Mouse (Mus musculus) layer of hippocampus, postnatal 36 days (tissue): Measurements from ENCODE around the gene BC025446. TPM values are rescaled to one million over a fixed set of nuclear protein-coding genes. Genes with fewer than 3 reads are reported as not detected.

Source experiments
- total RNA-seq, 2 experiments: library from RNA; stranded (reverse); gene quantifications; 2 replicates each; pipeline ENCODE4 v1.2.3; 2021

Gene BC025446
- total RNA-seq, 2 experiments from 2014 or later, result not detected

Other genes starting within 250 kb of the BC025446 start
- under 1 TPM in 1 of 2 experiments, not detected in 1; 0.33 TPM for gene Ly6i, start 232.9 kb upstream of the BC025446 start, total RNA-seq
- gene Ly6a, start 218.3 kb upstream of the BC025446 start, total RNA-seq, result 10 to 100 TPM; 26.6 to 29.6 TPM
- 10 to 100 TPM; 59.1 to 75.8 TPM for gene Ly6c1, start 167.5 kb upstream of the BC025446 start, total RNA-seq
- gene Ly6c2, start 104.4 kb upstream of the BC025446 start, total RNA-seq, result 1 to 10 TPM; 2.5 to 4.0 TPM
- gene Ly6g, start 61.1 kb upstream of the BC025446 start, total RNA-seq, result not detected
- not detected for gene Ly6f, start 52.0 kb downstream of the BC025446 start, total RNA-seq